ENCODE assay signal across 13 mouse cellular contexts in the genomic region with DNA sequence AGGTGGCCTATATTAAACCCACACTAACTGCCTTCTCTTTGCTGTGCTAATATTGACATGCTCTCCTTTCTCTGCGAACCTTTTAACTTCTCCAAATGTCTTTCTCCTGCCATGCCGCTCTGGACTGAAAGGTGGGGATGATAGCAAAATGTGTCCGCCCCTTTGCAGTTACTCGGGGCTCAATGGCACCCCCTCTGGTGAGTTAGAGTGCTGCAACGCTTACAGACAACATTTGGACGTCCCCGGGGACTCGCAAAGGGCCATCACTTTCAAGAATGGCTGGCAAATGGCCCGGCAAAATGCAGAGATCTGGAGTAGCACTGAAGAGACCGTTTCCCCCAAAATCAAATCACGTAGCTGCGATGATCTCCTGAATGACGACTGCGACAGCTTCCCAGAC.
DNase-seq lines count a peak whose midpoint lies in the region; ATAC-seq and TF ChIP-seq lines count a peak whose summit lies in the region.
"Had no signal": no experiment of that assay in that cellular context is flagged by ENCODE, and none has a peak within 500 bp of the region (broad histone marks: within the 10 kb centered on the region; RNA-seq: fewer than 3 reads in every experiment).

No protein-coding gene starts in this region.

- H3K9me3 ChIP-seq in forebrain, postnatal 0 days (ENCODE audit: low read length), result no peaks in the 10 kb centered on the region
- H3K9me3 ChIP-seq in forebrain, embryonic 15.5 days, result no peaks in the 10 kb centered on the region
- H3K9me3 ChIP-seq: hindbrain, embryonic 15.5 days; limb, embryonic 15.5 days had no signal

- no peaks in the 10 kb centered on the region for H3K4me1 ChIP-seq in forebrain, postnatal 0 days (ENCODE audit: insufficient read depth)
- H3K4me1 ChIP-seq in forebrain, embryonic 15.5 days, result no peaks in the 10 kb centered on the region
- H3K4me1 ChIP-seq: hindbrain, embryonic 15.5 days; limb, embryonic 15.5 days had no signal

- H3K4me3 ChIP-seq in forebrain, postnatal 0 days (ENCODE audit: low read depth, low read length), result no peak overlapping the region
- no peak overlapping the region for H3K4me3 ChIP-seq in forebrain, embryonic 15.5 days
- no peak overlapping the region for H3K4me3 ChIP-seq in layer of hippocampus, adult 2 months
- H3K4me3 ChIP-seq: hindbrain, embryonic 15.5 days; limb, embryonic 15.5 days had no signal

- H3K27me3 ChIP-seq in forebrain, postnatal 0 days (ENCODE audit: insufficient read depth, low read length), result no peaks in the 10 kb centered on the region
- H3K27me3 ChIP-seq in forebrain, embryonic 15.5 days, result no peaks in the 10 kb centered on the region
- H3K27me3 ChIP-seq: hindbrain, embryonic 15.5 days; limb, embryonic 15.5 days had no signal

- H3K27ac ChIP-seq in forebrain, postnatal 0 days (ENCODE audit: low read depth, low read length), result no peak overlapping the region
- H3K27ac ChIP-seq in forebrain, embryonic 15.5 days (replicated peaks), result no peak overlapping the region
- no peak overlapping the region for H3K27ac ChIP-seq in layer of hippocampus, adult 2 months
- H3K27ac ChIP-seq: hindbrain, embryonic 15.5 days; limb, embryonic 15.5 days had no signal

- H3K36me3 ChIP-seq in forebrain, postnatal 0 days (ENCODE audit: insufficient read depth), result peaks cover 32% of the 10 kb centered on the region
- H3K36me3 ChIP-seq in forebrain, embryonic 15.5 days, result peaks cover 45% of the 10 kb centered on the region

- peak; percentile 39 for TF ChIP-seq CTCF in forebrain, postnatal 0 days (IDR thresholded peaks at IDR 0.05; ENCODE audit: low read depth)
- TF ChIP-seq CTCF in layer of hippocampus, adult 2 months (conservative IDR thresholded peaks at IDR 0.05), result peak; percentile 67

- no peak overlapping the region for H3K9ac ChIP-seq in forebrain, postnatal 0 days
- no peak overlapping the region for H3K9ac ChIP-seq in forebrain, embryonic 15.5 days (replicated peaks)
- H3K9ac ChIP-seq: hindbrain, embryonic 15.5 days; limb, embryonic 15.5 days had no signal

- no peak for DNase-seq in forebrain, postnatal 0 days
- DNase-seq in layer of hippocampus, adult 2 months (ENCODE audit: low spot score in 2 of 2), result no peak
- DNase-seq in layer of hippocampus, adult 9-10 months (ENCODE audit: low spot score), result no peak
- peak; percentile 4 for DNase-seq in thymus, postnatal 25 days
- DNase-seq in thymus, postnatal 36 days, result no peak
- peak; percentile 55 for DNase-seq in testis, postnatal 10 days (ENCODE audit: low spot score)
- DNase-seq in gastrocnemius, postnatal 4 days (ENCODE audit: low spot score in 2 of 2), result no peak
- DNase-seq: adrenal gland, postnatal 25 days; cerebellum, adult 9-11 months had no signal

- ATAC-seq in forebrain, postnatal 0 days, result no peak
- no peak for ATAC-seq in forebrain, embryonic 15.5 days (replicated peaks)
- ATAC-seq: midbrain, embryonic 16.5 days had no signal

- WGBS in forebrain, postnatal 0 days, result 91% methylated on average over 14 of the region's 14 CpGs
- 91% methylated on average over 14 of the region's 14 CpGs for WGBS in forebrain, embryonic 15.5 days

- H3K4me2 ChIP-seq in forebrain, postnatal 0 days (ENCODE audit: low read depth), result no peak overlapping the region
- H3K4me2 ChIP-seq in forebrain, embryonic 15.5 days (replicated peaks), result no peak overlapping the region
- H3K4me2 ChIP-seq: hindbrain, embryonic 15.5 days; limb, embryonic 15.5 days had no signal

Comparison
In these comparisons a context has a peak if more than half of its experiments do, and no peak if none do; other contexts are left out.
1. DNase-seq: peak in thymus, postnatal 25 days (single experiment) and testis, postnatal 10 days (single experiment); none in forebrain, postnatal 0 days (single experiment), layer of hippocampus, adult 2 months (0 of 2), layer of hippocampus, adult 9-10 months (single experiment), thymus, postnatal 36 days (0 of 2) and gastrocnemius, postnatal 4 days (0 of 2).